7 mouse cellular contexts compared by ENCODE assay signal in the genomic region with DNA sequence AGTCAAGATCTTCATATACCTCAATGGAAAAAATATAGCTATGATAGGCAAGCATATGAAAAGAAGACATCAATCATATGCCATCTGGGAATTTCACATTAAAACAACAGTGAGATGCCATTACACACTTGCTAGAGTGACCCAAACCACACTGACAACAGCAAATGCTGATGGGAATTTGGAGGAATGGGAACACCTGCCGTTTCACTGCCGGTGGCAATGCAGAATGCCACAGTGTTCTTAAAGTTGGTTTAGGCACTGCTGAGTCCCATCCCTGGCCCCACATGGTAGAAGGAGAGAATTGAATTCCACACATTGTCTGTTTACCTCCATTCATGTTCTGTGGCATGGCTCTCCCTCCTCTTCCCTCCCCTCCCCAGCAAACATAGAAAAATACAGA.
ATAC-seq and TF ChIP-seq lines count a peak whose summit lies in the region.
"Had no signal": no experiment of that assay in that cellular context is flagged by ENCODE, and none has a peak within 500 bp of the region (broad histone marks: within the 10 kb centered on the region; RNA-seq: fewer than 3 reads in every experiment).

No protein-coding gene starts in this region.

- no peak overlapping the region for H3K9ac ChIP-seq in heart, embryonic 12.5 days

- no peak overlapping the region for H3K27ac ChIP-seq in heart, embryonic 12.5 days (ENCODE audit: poor library complexity, severe bottlenecking)

- H3ac ChIP-seq in myocyte (ENCODE audit: control insufficient read depth, insufficient read length), result no peak overlapping the region

- H3K4me1 ChIP-seq in heart, embryonic 12.5 days (replicated peaks), result no peaks in the 10 kb centered on the region

- no peak for TF ChIP-seq POLR2A in myocyte (IDR thresholded peaks at IDR 0.05; ENCODE audit: insufficient read length, low read depth)

- H3K9me3 ChIP-seq in heart, embryonic 12.5 days (replicated peaks), result no peaks in the 10 kb centered on the region
- H3K9me3 ChIP-seq: G1E had no signal

- H3K79me2 ChIP-seq in myocyte (ENCODE audit: control insufficient read depth, insufficient read depth), result no peaks in the 10 kb centered on the region

- WGBS in heart, embryonic 12.5 days, result 96% methylated on average over 2 of the region's 2 CpGs

- no peaks in the 10 kb centered on the region for H3K36me3 ChIP-seq in myocyte (ENCODE audit: control insufficient read depth, insufficient read depth)
- H3K36me3 ChIP-seq in heart, embryonic 12.5 days, result no peaks in the 10 kb centered on the region
- H3K36me3 ChIP-seq: G1E had no signal

- no peak overlapping the region for H3K4me2 ChIP-seq in myocyte (ENCODE audit: low read depth)
- no peak overlapping the region for H3K4me2 ChIP-seq in heart, embryonic 12.5 days

- H3K27me3 ChIP-seq in myocyte (ENCODE audit: control insufficient read depth, insufficient read depth, insufficient read length), result no peaks in the 10 kb centered on the region
- no peaks in the 10 kb centered on the region for H3K27me3 ChIP-seq in heart, embryonic 12.5 days (replicated peaks)
- H3K27me3 ChIP-seq: CH12.LX, Patski had no signal

- no peak overlapping the region for H3K4me3 ChIP-seq in myocyte
- no peak overlapping the region for H3K4me3 ChIP-seq in heart, embryonic 12.5 days

- no peak for ATAC-seq in heart, embryonic 12.5 days (ENCODE audit: insufficient number of reproducible peaks, low FRiP score)
- ATAC-seq: activated CD4-positive, CD25-positive, alpha-beta regulatory T cell, adult 4 months; CD4-positive, CD25-positive, alpha-beta regulatory T cell, adult 4 months; Patski had no signal

TF ChIP-seq in myocyte, 11 proteins besides CTCF, POLR2A, EP300 and RAD21:
- TF ChIP-seq TCF3 (IDR thresholded peaks at IDR 0.05; ENCODE audit: insufficient read length, low read depth) (peak; percentile 71), REST (IDR thresholded peaks at IDR 0.05; ENCODE audit: insufficient read depth, insufficient read length) (no peak), MAX (IDR thresholded peaks at IDR 0.05; ENCODE audit: low read depth) (no peak), CEBPB (IDR thresholded peaks at IDR 0.05; ENCODE audit: insufficient read depth, poor library complexity, severe bottlenecking) (no peak), SRF (IDR thresholded peaks at IDR 0.05; ENCODE audit: control insufficient read depth, insufficient read length, low read depth) (no peak), MYOD1 (IDR thresholded peaks at IDR 0.05; ENCODE audit: control insufficient read depth in 1 of 3, insufficient read length in 2 of 3, low read depth in 2 of 3) (peak in 2 of 3 experiments; percentile 80 to 86), MYOG (IDR thresholded peaks at IDR 0.05; ENCODE audit: control insufficient read depth in 1 of 3, insufficient read depth in 1 of 3, insufficient read length in 2 of 3, low read depth in 2 of 3) (peak in 2 of 3 experiments; percentile 23 to 93), E2F4 (IDR thresholded peaks at IDR 0.05; ENCODE audit: insufficient read depth) (no peak), POLR2AphosphoS2 (IDR thresholded peaks at IDR 0.05; ENCODE audit: insufficient read length, low read depth) (no peak), USF1 (IDR thresholded peaks at IDR 0.05; ENCODE audit: low read depth) (no peak), TCF12 (IDR thresholded peaks at IDR 0.05; ENCODE audit: insufficient read depth, poor library complexity, severe bottlenecking) (peak; percentile 16)
